Mouse (Mus musculus) frontal cortex, postnatal 10 days (tissue): ENCODE data around the gene Hist1h1a.
"Not testable (repeated sequence)": the region's sequence is repeated elsewhere in the genome, so short reads cannot be mapped to it uniquely, and the experiment has no call there.

Experiments used
- DNase-seq, 2 experiments: peaks; one replicate each; pipeline ENCODE4 v3.0.0; 2022; ENCODE audit warnings: low spot score in 2 of 2, mixed read lengths in 1 of 2

Hist1h1a gene

DNA sequence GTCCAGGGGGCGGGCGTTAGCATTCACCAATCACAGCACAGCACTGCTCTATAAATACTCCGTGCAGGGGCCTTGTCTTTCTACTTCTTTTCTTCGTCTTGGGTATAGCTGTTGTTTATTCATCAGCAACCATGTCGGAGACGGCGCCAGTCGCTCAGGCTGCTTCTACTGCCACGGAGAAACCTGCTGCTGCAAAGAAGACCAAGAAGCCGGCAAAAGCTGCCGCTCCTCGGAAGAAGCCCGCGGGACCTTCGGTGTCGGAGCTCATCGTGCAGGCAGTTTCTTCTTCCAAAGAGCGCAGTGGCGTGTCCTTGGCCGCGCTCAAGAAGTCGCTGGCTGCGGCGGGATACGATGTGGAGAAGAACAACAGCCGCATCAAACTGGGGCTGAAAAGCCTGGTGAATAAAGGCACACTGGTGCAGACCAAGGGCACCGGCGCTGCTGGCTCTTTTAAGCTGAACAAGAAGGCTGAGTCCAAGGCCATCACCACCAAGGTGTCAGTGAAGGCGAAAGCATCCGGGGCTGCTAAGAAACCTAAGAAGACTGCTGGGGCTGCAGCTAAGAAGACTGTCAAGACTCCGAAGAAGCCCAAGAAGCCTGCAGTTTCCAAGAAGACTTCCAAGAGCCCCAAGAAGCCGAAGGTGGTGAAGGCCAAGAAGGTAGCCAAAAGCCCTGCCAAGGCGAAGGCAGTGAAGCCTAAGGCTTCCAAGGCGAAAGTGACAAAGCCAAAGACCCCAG, at the start of gene Hist1h1a:
Hist1h1a (plus strand) TSS at position 81 of the 738 bp plus-strand sequence.
- DNase-seq, result peak; percentile 77 to 78

DNA sequence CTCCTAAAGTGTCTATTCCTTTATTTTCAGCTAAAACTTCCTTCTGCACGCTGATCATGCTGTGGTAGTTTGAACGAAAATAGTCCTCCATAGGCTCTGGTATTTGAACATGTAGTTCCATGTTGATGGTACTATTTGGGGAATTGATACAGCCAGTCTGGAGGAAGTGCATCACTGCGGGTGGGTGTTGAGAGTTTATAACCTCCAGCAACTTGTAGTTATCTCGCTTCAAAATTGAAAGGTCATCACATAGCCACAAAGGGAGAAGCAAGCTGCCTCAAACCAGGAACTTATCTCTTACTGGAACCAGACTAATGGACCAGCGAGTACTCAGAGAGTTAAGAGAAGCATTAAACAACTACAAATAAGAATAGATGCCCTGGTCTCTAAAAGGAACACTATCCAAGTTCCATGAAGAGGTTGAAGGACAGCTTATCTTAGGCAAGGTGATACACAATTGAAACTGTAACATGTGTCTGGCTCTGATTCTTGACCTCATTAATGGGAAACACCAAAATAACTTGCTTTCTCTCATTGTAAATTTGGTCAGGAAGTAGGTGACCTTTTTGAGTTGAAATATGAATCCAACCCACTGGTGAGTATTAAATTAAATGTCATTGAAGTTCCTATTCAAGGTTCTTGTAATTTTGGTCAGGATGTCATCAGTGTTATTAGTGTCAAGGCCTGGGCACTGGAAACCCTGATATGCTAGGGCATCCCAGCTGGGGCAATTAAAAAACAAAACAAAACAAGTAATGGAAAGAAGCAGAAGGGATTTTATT, 47.0 kb upstream of the Hist1h1a start:
- no peak for DNase-seq

DNA sequence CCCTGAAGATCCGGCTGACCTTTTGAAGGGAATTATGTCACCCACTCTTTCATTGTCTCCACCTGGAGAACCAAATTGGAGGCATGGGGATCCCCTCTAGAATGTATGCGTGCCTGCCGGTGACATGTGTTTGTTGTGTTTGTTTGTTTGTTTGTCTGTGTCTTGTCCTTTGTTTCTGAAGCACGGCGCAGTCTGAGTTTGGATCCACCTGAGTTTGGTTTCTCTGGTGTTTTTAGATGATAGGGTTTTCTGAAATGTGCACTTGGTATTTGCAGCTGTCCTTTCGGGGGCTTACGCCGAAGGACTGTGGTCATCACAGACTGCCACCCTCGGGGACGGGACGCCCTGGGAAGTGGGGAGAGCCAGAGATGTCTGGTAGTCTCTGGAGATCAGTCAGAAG, 46.3 kb upstream of the Hist1h1a start:
- DNase-seq, result no peak

DNA sequence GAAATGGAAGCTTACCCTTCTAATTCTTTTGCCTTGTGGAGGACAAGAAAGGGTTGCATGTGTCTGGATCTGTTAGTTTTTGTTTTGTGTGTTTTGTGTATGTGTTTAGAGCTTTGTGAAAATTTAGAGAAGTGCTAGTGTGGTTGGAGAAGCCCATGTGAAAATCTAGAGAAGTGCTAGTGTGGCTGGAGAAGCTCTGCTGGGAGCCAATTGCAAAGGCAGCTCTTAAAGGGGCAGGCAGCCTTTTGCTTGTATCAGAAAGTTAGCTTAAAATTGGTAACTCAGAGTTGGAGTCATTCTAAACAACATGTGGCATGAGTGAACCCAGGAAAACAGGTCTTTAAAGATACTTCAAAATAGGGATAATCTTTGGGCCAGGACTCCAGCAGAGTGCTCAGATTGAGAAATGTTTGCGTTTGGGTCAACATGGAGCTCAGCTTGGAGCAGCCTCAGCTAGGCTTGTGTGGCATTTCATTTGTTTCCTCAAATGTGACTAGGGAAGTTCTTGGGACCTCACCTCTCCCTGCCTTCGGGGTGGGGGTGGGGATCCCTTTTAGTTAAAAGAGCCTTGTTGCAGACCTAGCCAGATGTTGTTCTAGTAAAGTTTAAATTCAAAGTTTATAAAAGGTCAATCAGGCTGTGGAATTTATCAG, 45.7 kb upstream of the Hist1h1a start:
- DNase-seq, result not testable (repeated sequence)

DNA sequence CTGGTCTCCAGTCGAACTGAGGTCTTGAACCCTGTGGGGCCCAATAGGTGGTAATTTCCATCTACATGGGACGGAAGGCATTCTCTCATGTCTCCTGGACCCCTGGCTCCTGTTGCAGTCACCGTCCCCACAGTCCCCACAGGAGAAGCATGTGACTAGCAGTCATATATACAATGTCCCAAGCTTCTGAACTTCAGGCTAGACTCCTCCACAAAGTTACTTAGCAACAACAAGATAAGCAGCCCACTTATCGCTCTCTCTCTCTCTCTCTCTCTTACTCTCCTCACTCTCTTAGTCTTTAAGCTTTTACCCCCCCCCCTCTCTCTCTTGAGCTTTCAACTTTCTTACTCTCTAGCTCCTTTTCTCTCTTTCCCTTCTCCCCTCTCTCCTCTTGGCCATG, 39.2 kb upstream of the Hist1h1a start:
- no peak for DNase-seq

DNA sequence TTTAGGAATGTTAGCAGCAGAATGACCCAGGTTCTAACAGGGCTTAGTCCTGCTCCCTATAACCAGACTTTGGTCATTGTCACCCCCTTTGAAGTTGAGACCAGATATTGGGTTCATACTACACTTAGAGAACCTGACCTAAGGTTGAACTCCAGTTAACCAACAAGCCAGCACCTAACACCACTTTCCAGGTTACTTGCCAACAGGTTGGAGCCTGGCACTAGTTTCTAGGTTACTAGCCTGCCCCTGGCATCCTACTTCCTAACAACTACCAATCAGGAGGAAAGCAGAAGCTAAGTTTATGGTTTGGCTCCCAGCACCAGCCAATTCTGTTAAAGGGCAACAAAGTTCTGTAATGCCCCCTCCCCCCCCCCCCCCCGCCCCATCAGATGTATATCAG, 38.3 kb upstream of the Hist1h1a start:
- no peak for DNase-seq

DNA sequence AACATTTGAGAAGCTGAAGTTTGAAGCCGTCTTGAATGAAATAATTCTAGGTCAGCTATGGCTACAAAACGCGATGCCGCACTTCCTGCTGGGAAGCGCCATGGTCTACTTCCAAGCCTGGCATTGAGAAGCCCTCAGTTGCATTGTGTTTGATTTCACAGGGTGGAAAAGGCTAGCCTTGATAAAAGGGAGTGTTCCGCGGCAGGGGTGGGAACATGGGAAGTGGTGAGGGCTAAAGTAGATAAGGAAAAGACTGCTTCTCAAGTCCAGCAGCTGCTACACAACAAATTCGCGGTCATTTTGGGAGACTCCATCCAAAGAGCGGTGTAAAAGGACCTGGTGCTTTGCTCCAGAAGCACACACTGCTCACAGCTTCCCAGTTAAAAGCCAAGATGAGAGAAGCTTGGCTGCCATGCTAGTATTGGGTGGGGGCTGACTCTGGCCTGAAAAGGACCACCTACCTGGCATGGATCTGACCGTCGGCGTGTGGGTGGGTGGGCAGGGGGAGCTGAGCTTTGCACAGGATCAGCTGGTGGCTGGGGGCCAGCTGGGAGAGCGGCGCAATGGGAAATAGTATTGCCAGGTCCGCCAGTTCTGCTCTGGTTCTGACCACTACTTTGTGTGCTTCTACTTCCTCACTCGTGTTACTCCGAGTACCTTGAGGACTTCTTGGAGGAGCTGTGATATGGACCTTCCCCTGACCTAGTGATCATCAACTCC, 34.8 kb upstream of the Hist1h1a start:
- DNase-seq, result no peak

- no peak for DNase-seq
Observed at GRCm38 (mm10) chr13:23729192-23729525, 34.3 kb upstream of the Hist1h1a start.

DNA sequence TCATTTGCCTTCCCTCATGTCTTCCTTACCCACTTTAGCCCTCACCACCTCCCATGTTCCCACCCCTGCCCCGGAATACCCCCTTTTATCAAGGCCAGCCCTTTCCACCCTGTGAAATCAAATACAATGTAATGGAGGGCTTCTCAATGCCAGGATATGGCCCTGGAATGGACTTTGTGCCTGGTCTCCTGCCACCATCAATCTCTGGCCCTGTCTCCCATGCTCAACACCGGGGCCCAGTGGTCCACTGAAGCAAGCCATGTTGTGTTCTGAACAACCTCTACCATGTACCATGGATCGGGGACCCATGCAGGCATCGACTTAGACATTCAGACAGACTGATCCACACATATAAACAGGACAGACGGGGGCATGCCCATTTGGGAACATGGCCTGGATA, 33.8 kb upstream of the Hist1h1a start:
- DNase-seq, result no peak

GRCm38 (mm10) chr13:23730479-23730878, 33.0 kb upstream of the Hist1h1a start:
- DNase-seq, result no peak

DNA sequence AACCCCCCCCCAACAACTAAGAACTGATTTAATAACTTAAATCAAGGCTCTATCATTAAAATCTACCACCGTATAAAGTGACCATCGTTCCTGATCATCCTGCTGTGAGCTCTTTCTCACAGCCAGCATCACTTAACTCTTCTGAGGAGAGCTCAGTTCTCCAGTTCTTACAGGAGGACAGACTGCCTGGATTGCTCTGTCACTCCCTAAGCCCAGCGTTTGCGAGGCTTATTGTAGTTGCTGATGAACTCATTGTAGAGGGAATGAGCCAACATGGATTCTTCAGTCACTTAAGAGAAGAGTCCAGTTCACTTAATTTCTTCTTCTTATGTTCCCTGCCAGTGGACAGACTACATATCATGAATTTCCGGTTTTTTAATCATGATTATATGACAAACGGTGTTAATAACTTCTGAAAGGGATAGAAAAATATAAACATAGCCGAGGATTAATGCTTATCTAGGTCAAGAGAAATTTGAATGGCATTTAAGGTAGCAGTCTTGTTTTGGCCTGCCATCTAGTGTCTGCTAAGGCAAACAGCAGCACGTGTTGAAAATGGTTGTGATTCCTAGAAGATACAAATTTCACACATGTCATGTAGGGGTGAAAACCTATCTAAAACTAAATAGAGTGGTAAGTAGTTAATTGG, 31.2 kb upstream of the Hist1h1a start:
- no peak for DNase-seq

- DNase-seq, result no peak
Observed at GRCm38 (mm10) chr13:23737091-23737490, 26.4 kb upstream of the Hist1h1a start.

- no peak for DNase-seq
Observed at GRCm38 (mm10) chr13:23738041-23738440, 25.4 kb upstream of the Hist1h1a start.

DNA sequence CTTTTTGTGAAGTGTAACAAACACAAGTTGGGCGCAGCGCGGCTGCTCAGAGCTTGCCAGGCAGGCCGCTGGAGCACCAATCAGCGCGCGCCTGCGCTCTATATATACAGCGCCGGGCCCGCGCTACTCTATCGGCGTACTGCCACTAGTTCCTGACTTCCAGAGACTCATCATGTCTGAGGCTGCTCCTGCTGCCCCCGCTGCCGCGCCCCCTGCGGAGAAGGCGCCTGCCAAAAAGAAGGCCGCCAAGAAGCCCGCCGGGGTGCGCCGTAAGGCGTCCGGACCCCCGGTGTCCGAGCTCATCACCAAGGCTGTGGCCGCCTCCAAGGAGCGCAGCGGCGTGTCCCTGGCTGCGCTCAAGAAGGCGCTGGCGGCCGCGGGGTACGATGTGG, 24.8 kb upstream of the Hist1h1a start, which contains the start of gene Hist1h1c:
Hist1h1c (plus strand) TSS at position 132 of the 392 bp plus-strand sequence.
- peak; percentile 87 to 88 for DNase-seq

- DNase-seq, result peak; percentile 89 to 91
Observed at GRCm38 (mm10) chr13:23739069-23739921, 24.2 kb upstream of the Hist1h1a start.

DNA sequence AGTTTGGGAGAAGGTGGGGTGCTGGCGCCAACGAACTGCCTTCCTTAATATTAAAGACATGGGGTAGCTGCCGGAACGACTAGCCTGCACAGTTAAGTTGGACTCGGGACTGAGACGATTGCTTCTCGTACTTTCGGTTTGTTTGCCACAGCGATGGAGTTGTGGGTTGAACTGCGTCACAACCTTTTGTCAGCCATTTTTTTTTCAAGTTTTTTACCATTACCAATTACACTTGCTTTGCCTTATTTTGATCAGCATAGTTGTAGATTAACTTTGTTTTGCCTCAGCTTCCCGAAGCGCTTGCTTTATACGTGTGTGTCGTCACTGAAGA, 23.6 kb upstream of the Hist1h1a start:
- DNase-seq, result no peak

DNA sequence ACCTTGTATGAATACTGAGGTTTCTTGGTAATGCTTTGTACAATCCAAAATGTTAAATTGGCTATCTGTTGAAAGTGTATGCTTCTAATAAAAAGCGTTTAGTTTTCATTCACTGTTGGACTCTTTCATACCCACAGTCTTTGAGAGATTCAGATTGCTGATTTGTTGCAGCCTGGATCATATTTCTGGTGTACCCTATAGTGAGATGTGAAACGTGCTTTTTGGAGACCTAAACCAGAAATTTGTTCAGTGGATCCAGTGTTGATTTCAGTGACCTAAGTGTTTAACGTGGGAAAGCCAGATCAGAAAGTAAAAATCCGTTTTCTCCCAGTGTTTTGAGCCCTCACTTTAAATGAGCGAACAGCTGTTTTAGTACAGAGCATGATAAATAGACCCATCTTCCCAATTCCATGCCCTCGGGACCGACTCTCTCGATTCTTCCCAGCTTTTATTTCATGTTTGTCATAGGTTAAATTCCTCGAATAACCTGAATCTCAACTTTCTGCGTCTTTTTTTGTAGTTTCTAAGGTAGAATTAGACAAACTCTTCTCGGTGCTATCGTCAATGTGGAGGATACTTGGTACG, 23.1 kb upstream of the Hist1h1a start:
- no peak for DNase-seq

- DNase-seq, result no peak
Observed at GRCm38 (mm10) chr13:23740910-23741309, 22.6 kb upstream of the Hist1h1a start.

DNA sequence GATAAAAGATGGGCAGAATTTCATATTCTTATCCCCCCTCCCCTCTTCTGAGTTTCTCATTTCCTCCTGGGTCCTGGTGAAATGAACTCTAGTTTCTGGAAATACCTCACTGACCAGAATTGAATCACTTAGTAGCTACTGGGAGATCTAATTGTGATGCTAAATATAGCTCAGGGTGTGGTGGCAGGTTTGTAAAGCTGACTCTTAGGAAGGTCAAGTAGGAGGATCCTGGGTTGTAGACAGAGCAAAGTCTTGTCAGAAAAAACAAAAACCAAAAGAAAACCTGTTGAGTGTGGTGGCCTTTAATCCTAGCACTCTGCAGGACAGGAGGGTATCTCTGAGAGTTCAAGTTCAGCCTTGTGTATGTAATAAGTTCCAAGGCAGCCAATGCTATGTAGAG, 21.5 kb upstream of the Hist1h1a start:
- no peak for DNase-seq

DNA sequence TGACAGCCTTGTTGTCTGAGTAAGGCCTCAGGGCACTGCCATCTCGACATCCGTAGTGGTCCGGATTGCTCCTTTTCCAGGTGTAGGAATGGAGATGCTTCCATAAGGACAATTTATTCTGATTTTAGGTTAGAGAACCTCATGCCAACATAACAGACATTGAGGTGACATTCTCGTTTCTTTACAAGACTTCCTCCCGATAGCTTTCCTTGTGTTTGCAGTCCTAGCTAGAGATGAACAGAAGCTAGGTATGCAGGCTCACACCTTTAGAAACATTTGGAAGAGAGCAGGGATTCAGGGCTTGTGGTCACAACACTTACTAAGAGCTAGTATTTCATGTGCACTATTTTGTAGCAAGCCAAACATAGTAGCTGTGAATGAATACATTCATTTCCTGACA, 20.3 kb upstream of the Hist1h1a start:
- DNase-seq, result no peak
